Mouse (Mus musculus) adrenal gland, postnatal 25 days (tissue): ENCODE data around the gene Tmem253. TPM values are rescaled to one million over a fixed set of nuclear protein-coding genes. Genes with fewer than 3 reads are reported as not detected.

Source experiments
- DNase-seq: peaks from one replicate; pipeline ENCODE4 v3.0.0; 2021; ENCODE audit warnings: mixed read lengths
- total RNA-seq: library from RNA; stranded (reverse); gene quantifications from 2 replicates; pipeline ENCODE4 v1.2.3, GENCODE M21; 2021

The Tmem253 gene
- total RNA-seq, 1 experiment from 2014 or later: 0.97 TPM

DNA sequence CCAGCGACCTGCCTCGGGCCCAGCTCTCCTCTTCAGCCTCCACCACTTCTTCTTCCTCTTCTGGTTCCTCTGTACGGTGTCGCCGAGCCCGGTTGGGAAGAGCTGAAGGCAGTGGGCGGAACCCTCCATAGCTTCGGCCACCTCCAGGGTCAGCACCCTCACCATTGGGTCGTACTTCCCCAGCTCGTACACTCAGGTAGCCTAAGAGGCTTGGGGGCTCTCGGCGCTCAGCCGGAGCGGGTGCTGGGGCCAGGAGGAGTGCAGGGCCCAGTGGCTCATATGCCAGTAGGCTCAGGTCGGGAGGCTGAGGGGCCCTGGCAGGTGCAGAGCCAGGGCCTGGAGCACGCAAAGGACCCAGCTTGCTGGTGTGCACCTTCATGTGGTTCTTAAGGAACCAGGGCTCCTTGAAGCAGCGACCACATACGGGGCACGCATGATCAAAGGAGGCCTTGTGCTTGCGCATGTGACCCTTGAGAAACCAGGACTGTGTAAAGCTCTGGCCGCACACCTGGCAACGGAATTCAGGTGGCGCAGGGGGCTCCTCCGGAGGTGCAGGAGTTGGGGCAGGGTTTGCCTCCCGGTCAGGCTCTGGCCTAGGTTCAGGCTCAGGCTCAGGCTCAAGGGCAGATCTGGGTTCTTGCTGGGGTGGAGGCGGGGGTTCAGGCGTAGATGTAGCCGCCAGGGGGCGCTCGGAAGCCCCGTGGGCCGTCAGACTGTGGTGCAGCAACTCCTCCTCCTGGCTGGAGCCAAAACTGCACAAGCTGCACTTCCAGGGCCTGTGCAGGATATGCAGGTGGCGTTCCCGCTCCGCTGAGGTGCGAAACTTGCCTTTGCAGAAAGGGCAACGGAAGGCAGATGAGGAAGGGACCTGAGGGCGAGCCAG, 6.9 kb upstream of the Tmem253 start:
- peak; percentile 93 for DNase-seq

DNA sequence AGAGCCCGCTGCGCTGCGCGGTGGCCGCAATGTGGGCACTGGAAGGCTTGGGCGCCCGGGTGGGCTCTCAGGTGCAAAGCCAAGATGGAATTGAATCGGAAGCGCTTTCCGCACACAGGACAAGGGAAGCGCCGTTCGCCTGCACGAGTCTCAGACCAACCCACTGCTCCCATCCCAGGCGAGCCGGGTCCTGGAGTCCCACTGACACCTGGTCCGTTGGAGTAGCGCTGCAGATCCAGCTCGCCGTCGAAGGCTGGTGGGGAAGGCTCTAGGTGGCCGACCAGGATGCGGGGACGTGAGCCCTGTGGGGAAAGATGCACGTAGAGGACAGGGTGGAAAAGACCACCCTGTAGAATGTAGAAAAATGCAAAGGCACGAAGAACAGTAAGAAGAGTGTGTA, 6.1 kb upstream of the Tmem253 start:
- no peak for DNase-seq

DNA sequence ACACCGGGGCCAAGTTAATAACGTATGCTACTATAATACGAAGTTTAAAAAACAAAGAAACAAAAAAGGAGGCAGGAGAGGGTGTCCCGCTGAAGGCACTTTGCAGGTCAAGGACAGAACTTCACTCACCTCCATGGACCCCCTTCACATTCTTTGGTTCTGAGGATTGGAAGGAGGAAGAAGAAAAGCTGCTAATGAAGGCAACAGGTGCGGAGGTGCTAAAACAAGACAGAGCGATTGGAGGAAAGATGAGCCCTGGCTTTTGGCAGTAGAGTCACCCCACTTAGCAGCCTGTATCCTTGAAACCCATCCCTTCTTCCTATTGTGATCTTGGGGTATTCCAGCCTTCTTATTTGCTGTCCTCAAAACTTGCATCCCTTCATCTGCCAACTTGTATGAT, 5.6 kb upstream of the Tmem253 start:
- DNase-seq: no peak

DNA sequence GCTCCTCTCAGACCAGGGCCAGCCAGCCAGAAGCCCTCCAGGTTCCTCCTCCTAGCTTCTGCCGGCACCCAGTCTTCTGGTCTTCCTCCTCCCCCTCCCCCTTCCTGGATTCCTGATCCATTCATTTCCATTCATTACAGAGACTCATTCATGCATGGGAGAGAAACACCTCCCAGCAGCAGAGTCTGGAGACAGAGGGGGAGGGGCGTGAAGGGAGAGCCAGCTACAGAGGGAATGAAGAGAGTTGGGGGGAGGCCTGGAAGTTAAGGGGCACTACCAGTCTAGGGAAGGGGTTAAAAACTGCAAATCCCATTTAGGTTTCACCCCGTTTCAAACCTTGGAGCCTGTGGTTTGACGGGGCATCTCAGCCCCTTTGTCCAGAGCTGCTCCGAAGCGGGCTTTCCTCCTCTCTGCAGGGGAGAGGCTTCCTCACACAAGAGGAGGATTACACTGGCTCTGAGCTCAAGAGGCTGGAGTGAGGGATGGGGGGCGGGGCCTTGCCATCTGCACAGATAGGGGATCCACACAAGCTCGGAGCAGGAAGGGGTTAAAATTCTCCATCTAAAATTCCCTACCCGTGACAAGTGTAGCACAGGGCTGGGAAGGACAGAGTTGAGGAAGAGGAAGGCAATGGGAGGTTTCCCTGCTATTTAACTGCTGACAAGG, 4.9 kb upstream of the Tmem253 start:
- DNase-seq: no peak

DNA sequence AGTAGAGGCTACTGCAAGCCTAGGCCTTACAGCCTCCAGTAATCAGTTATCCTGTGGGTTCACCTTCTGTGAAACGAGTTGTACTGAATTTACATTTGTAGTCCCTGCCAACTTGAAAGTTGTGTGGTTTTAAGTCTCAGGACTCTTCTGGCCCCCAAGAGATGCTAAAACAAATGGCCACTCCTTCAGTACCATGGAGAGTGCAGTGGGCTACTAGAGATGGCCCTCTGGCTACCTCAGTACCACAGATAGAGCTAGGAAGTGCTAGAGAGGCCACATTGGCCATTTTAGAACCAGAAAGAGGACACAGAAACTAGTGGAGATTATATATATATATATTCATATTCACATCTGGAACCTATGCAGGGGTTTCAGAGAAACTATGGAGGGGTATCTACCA, 3.8 kb upstream of the Tmem253 start:
- no peak for DNase-seq

DNA sequence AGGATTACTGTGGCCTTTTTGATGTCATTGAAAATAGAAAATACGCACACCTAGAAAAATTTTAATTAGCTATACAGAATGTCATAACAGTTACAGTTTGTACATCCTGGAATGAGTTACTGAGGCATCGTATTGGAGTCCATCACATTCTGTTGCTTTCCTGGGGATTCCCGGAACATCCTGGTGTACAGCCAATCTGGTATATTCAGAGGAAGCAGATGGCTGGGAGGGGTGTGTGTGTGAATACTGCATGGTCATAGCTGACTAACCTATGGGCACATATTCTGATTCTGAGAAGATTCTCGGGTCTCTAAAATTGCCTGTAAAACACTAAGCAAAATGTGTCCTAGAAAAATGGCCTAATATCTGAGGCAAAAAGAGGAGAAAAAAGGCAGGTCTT, 3.4 kb upstream of the Tmem253 start:
- no peak for DNase-seq

DNA sequence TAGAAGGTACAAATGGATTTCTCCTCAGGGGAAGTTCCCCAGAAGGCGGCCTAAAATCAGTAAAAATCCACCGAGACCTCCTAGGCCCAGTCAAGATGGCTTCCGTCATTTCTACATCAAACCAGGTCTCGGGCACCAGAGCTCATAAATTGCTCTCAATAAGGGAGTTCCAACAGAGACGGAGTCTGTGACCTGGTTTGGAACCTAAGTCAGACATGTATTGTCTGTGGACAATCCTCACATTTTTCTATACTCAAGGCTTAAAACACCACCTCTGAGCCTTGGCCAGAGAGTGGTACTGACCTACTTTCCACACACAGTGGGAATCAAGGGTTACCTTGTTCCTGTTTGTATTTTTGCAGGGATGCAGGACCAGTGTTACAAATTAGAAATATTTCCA, 2.9 kb upstream of the Tmem253 start:
- DNase-seq: no peak

DNA sequence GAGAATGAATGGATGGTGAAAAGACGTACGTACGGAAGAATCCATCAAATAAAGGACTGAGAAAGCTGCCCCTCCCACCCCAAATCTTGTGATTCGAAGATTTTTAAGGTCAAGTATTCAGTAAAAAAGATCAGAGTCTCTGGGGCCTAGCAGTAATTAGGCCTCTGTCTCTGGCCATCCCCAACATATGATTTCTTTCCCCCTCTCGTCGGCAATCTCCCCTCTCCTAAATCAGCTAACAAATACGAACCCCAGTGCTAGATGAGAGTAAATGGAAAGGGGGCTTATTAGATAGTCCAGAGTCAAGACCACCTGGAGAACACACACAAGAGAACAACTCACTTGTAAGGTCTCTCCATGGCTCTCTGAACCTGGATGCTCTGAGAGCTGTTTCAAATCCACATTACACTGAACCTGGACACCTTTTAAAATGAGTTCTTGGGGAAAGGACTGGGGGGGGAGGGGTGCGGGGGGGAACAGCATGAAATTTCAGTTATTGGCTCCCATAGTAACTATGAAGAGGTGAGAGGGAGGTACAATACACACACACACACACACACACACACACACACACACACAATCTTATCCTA, 2.3 kb upstream of the Tmem253 start:
- no peak for DNase-seq

DNA sequence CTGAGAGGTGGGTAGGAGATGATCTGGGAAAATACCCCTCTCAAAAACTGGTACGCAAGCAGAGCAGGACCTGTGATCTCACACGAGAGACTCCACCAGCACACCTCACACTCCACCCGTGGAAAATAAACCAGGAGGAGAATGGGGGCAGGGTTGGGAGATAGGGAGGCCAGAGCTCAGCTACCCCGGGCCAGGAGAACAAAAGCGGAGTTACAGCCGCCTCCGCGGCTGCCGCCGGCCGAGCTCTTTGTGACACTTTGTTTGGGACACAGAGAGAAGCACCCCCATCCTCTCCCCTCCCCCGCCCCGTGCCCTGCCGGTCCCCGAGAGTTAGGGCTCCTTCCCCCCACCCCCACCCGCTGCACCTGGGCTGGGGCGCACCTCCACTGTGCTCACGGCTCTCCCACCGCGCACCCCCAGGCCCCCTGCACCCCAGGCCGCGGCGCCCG, 1.7 kb upstream of the Tmem253 start:
- DNase-seq: peak; percentile 60

DNA sequence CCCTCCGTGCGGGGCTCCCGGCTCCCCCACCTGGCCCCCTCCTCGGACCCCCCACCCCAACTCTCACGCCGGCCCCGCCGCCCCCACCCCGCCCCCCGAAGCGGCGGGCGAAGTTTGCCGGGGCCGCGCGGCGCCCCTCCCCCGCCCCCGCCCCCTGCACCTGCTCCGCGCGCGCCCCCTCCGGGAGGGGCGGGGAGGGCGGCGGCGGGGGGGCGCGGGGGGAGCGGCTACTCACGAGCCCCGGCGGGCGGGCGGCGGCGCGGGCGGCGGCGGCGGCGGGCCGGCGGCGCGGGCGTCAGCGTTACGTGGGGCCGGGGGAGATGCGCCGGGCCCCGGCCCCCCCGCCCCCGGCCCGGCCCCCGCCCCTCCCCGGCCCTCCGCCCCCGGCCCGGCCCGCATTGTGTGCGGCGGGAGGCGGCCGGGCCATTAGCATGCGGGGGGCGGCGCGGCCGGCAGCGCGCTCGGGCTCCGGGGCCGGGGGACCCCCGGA, 1.1 kb upstream of the Tmem253 start:
- DNase-seq: no peak

DNA sequence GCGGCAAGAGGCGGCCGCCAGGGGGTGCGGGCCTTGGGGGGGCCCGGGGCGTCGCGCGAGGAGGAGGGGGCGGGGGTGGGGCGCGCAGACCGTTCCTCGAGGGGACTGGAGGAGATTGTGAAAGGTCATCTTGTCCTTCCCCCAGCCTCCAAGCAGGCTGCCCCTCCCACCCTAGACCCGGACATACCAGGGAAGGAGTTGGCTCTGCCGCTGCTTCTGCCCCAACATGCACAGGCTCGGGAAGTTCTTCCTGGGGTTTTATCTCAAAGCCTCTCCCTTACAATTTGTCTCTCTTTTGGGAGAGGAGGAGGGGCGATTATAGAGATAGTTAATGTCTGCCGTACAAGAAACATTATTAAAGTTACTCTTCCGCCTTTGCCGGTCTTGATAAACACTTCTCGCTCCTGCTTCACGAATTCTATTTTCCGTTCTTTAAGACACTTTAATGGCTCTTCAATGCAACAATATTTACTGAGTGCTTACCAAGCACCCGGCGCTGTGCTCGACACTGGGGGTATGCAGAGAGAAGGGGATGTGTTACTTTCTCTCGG, 622 bp upstream of the Tmem253 start:
- peak; percentile 62 for DNase-seq

DNA sequence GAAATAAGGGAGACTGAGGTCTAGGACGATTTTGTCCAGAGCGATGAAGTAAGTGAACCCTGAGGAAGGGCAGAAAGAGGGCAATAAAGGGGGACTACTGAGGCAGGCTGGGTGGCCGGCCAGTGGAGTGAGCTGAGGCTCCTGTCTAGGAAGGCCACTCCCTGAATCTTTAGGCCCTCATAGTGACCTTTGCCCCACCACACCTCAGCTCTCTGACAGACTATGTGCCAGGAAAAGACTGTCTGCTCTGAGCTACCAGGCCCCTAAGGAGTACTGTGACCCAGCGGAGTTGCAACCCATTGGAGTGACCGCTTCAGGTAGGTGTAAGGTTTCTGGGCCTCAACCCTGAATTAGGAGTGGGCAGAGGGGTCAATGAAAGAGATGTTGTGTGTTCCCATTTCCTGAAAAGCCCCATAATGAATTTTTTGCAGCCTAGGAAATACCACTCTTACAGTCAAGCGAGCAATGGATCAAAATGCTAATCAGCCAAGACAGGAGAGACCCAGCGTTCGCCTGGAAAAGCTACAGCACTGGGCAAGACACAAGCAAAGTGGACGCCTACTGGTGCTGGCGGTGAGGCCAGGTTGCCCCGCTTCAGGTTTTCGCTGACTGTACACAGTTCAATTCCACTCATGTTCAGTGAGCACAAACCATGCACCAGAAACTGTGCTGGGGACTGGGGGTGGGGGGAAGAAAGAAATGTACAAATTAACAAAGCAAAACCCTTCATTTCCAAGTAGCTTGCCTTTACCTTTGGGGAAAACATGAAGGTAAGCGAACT, 1.4 kb downstream of the Tmem253 start:
- DNase-seq: no peak

DNA sequence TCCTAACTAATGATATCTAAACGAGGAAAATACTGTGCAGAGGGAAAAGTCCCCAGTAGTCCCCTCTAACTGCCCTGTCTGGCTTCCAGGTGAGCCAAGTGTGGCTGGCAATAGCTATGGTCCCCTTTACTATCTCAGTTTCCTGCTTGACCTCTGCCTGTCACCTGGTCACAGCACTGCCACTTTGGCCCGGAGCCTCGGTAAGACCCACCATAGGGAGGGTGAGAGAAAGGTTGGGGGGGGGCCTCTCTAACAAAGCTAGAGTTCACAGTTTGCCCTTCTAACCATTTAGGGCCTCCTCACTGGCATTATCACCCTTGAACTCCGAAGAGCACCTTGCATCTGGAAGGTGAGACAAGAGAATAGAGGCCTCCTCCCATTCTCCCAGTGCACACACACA, 2.2 kb downstream of the Tmem253 start:
- DNase-seq: no peak

DNA sequence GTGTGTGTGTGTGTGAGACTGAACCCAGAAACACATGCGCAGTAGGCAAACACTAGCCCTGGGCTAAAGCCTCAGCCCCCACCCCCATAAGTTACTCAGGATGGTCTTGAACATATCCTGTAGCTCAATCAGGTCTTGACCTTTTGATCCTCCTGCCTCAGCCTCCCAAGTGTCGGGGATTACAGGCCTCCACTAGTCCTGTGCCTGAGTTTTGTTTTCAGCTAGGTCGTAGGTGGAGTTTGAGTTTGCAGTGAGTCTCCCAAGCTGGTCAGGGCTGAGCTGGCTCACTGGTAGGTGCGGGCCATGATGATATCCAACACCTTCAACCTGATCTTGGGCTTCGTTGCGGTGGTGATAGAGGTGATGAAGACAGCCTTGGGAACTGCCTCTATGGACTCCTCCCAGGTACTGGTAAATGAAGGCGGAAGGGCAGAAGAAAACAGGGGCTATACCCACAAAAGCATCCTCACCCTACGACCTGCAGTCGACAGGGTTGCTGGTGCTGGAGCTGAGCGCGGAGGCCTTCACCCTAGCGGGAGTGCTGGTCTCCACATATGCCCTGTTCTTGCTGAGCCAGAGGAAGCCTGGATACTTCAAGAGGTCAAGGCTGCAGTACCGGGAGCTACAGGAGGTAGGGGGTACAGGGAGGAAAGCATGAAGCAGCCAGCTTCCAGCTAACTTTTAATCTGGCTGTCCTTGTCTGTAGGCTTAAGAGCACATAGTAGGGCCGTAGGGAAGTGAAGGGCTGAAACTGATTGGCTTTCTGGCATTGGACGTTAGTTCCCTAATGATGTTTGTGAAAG, 3.0 kb downstream of the Tmem253 start:
- DNase-seq: no peak

DNA sequence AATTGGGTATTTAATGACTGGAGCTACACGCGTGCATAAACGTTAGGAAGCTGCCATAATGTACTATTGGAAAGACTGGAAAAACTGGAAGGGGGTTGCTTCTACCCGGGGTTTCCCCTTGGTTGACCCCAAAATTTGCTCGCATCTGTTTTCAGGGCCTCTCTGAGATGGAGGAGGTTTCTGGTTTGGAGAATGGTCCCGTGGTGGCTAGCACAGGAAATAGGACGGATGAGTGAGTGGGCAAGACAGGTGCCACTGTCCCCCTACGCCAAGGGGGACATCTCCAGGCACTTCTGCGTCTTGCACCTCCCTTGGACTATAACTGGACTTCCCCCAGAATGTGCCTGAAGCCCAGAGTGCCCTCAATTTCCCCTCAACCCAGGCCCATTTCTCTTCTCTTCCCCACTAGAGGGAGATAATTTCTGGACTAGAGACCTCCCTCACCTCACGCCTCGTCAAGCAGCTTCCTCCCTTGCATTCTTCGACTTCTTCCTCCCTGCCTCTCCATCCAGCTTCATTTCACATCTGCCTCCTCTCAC, 3.7 kb downstream of the Tmem253 start:
- no peak for DNase-seq

DNA sequence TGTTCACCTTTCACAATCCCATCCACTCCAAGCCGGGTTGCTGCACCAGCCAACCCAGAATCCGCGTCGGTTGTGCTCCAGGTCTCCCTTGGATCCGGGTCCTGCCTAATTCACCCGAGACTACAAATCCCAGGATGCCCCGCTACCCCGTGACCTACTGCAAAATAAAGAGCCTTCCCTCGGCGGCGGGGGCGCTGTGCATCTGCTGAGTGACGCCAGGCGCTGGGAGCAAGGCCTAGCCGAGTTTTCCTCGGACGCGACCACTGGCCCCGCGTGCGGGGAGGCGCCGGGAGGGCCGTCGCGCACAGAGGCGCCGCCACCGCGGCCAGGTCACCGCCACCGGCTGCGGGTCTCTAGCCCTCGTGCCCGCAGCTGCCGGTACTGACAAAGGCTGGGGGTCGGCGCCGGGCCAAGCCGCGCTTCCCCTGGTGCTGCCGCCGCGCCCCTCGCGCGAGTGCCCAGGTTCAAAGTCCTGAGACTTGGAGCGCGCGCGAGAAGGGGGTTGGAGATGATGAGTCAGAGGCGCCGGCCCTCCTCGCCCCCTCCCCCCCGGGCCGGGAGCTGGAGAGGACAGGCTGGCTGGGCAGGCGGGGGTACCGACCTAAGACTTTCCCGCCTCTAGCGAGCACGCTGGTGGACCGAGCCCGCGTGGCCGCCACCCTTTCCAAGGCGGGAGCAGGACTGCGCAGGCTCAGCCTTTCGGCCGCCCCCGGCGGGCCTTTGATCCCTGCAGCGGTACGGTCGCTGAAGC, 4.3 kb downstream of the Tmem253 start:
- DNase-seq: peak; percentile 96

DNA sequence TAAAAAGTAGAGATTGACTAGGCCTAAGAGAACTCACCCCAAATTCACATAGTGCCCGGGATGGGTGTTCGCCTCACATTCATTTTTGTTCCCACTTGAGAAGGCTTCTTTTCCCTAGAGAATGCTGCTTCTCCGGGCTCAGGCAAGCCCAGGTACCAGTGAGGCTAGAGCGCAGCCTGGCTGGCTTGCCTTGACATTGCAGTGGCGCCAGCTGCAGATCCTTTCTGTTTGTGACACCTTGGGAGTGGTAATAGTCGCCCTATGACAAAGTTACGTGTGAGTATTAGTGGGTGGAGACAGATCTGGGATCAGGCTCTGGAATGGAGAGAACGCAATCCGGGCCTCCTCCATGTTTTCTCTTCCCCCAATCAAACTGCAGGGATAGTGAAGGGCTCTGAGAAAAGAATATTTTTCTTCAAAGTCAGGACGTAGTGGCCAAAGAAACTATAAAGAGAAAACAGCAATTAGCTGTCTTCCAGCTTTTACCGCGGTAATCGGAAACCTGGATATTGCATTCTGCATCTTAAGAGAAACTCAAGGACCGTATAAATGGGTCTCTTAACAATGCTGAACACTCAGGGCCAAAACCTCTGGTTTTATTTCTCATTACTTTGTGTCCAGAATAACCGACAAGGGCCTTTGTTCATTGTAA, 5.2 kb downstream of the Tmem253 start, which contains the start of gene Zfp219:
Gene Zfp219, minus strand, starts transcription at position 248 of the 652 bp plus-strand sequence.
- peak; percentile 69 for DNase-seq

DNA sequence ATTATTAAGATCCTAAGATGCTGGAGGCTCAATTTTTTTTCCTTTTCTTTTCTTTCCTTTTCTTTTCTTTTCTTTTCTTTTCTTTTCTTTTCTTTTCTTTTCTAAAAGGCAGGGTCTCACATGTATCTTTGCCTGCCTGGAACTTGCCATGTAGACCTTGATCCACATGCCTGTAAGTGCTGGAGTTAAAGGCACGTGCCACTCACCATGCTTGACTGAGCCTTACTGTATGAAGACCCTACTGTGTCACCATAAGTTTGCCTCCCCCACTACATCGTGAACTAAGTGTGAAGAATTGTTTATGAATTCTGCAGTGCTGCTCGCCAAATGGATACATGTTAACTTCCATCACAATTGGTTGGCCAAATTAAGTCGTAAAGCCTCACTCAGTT, 5.7 kb downstream of the Tmem253 start:
- no peak for DNase-seq

DNA sequence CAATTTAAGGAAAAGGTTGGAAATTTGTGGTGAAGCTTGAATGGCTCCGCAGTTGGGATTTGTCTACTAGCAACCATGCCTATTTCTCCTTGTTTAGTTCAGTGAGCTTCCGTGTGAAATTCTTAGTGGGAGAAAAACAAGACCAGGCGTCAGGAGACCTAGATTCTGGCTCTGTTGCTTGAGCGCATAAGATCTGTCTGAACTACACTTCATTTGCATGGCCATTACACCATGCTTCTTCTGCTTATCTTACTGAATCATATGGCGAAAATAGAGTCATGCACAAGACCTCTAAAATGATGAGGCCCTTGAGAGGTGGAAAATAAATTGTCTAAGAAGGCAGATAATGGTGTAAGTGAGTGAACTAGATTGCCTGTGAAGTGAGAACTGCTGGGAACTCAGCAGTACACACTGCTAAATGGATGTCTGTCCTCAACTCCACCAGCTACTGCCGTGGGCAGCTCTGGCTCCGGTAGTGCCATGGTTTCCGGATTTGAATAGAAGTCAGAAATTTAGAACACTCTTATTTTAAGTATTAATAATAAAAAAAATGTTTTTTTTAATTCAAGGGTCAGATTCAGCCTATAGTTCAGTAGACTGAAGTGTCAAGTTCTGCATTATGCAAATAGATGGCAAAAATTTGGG, 6.2 kb downstream of the Tmem253 start:
- no peak for DNase-seq
